Mouse (Mus musculus) layer of hippocampus, adult 2 months (tissue): ENCODE results near the gene Tacr2. TPM values are rescaled to one million over a fixed set of nuclear protein-coding genes. Genes with fewer than 3 reads are reported as not detected.

Experiments used
- DNase-seq, 2 experiments: peaks; one replicate each; pipeline ENCODE4 v3.0.0; 2022; ENCODE audit warnings: low spot score in 2 of 2
- H3K27ac ChIP-seq: fragments of 200-600 bp; 2 replicates; pipeline ENCODE4 v1.8.1; 2022
- H3K4me3 ChIP-seq: fragments of 200-600 bp; 2 replicates; pipeline ENCODE4 v1.8.1; 2022; ENCODE audit warnings: mild to moderate bottlenecking
- CTCF ChIP-seq: fragments of 200-600 bp; conservative IDR thresholded peaks from 2 replicates; pipeline ENCODE4 v1.8.1; 2022; ENCODE audit warnings: antibody characterized with exemption, mild to moderate bottlenecking, moderate library complexity
- total RNA-seq, 2 experiments: library from RNA; stranded (reverse); gene quantifications; 2 replicates each; pipeline ENCODE4 v1.2.3; 2021

Tacr2 gene
- total RNA-seq, 2 experiments from 2014 or later, result not detected

- no peak overlapping the region for H3K27ac ChIP-seq
- no peak for DNase-seq
- TF ChIP-seq CTCF, result no peak
- no peak overlapping the region for H3K4me3 ChIP-seq
Measured at GRCm38 (mm10) chr10:62224231-62224630, 28.0 kb upstream of the Tacr2 start.

GRCm38 (mm10) chr10:62225839-62226238 is 26.4 kb upstream of the Tacr2 start:
- no peak for TF ChIP-seq CTCF
- H3K27ac ChIP-seq, result no peak overlapping the region
- no peak for DNase-seq
- no peak overlapping the region for H3K4me3 ChIP-seq

- H3K27ac ChIP-seq, result no peak overlapping the region
- H3K4me3 ChIP-seq, result no peak overlapping the region
- no peak for TF ChIP-seq CTCF
- DNase-seq, result no peak
Measured at GRCm38 (mm10) chr10:62228126-62228525, 24.1 kb upstream of the Tacr2 start.

GRCm38 (mm10) chr10:62230708-62231394 is 21.4 kb upstream of the Tacr2 start, which contains the start of gene Tspan15:
Tspan15 (minus strand) TSS chr10:62231251.
- DNase-seq, result peak; percentile 88 to 89
- H3K4me3 ChIP-seq, result peak within 1 kb of the TSS; percentile 80
- TF ChIP-seq CTCF, result no peak
- H3K27ac ChIP-seq, result peak within 1 kb of the TSS; percentile 67

- no peak for TF ChIP-seq CTCF
- no peak for DNase-seq
- H3K4me3 ChIP-seq, result peak overlapping the region; percentile 80
- peak overlapping the region; percentile 67; the same call in 1 of the 2 replicates for H3K27ac ChIP-seq
Measured at GRCm38 (mm10) chr10:62231395-62231732, 20.9 kb upstream of the Tacr2 start.

- Histone ChIP-seq H3K4me3 (no peak overlapping the region), H3K27ac (peak overlapping the region; percentile 67; the same call in 1 of the 2 replicates)
- no peak for DNase-seq
- no peak for TF ChIP-seq CTCF
Measured at GRCm38 (mm10) chr10:62231811-62232210, 20.4 kb upstream of the Tacr2 start.

GRCm38 (mm10) chr10:62236165-62236564 is 16.1 kb upstream of the Tacr2 start:
- TF ChIP-seq CTCF, result no peak
- H3K27ac ChIP-seq, result no peak overlapping the region
- peak in 1 of 2 experiments; percentile 38 for DNase-seq
- no peak overlapping the region for H3K4me3 ChIP-seq

GRCm38 (mm10) chr10:62237205-62237604 is 15.0 kb upstream of the Tacr2 start:
- TF ChIP-seq CTCF, result no peak
- H3K27ac ChIP-seq, result no peak overlapping the region
- no peak overlapping the region for H3K4me3 ChIP-seq
- DNase-seq, result no peak

GRCm38 (mm10) chr10:62238688-62239087 is 13.6 kb upstream of the Tacr2 start:
- TF ChIP-seq CTCF, result no peak
- peak in 1 of 2 experiments; percentile 37 for DNase-seq
- H3K27ac ChIP-seq, result peak overlapping the region; percentile 48; the same call in 1 of the 2 replicates

GRCm38 (mm10) chr10:62239270-62239669 is 13.0 kb upstream of the Tacr2 start:
- Histone ChIP-seq H3K27ac (peak overlapping the region; percentile 48; the same call in 1 of the 2 replicates), H3K4me3 (no peak overlapping the region)
- TF ChIP-seq CTCF, result no peak
- DNase-seq, result no peak

More at GRCm38 (mm10) chr10:62238688-62239087, 13.6 kb upstream of the Tacr2 start:
- H3K4me3 ChIP-seq, result no peak overlapping the region

- TF ChIP-seq CTCF, result no peak
- no peak for DNase-seq
- no peak overlapping the region for H3K4me3 ChIP-seq
- H3K27ac ChIP-seq, result no peak overlapping the region
Measured at GRCm38 (mm10) chr10:62242358-62242757, 9.9 kb upstream of the Tacr2 start.

- peak; percentile 73 for TF ChIP-seq CTCF
- H3K4me3 ChIP-seq, result no peak overlapping the region
Measured at GRCm38 (mm10) chr10:62242896-62243295, 9.3 kb upstream of the Tacr2 start.

GRCm38 (mm10) chr10:62244067-62244466 is 8.2 kb upstream of the Tacr2 start:
- H3K4me3 ChIP-seq, result no peak overlapping the region
- H3K27ac ChIP-seq, result no peak overlapping the region
- no peak for DNase-seq
- no peak for TF ChIP-seq CTCF

More at GRCm38 (mm10) chr10:62242896-62243295, 9.3 kb upstream of the Tacr2 start:
- DNase-seq, result peak in 1 of 2 experiments; percentile 65
- no peak overlapping the region for H3K27ac ChIP-seq

GRCm38 (mm10) chr10:62247156-62247555 is 5.1 kb upstream of the Tacr2 start:
- H3K4me3 ChIP-seq, result no peak overlapping the region
- no peak for DNase-seq
- TF ChIP-seq CTCF, result no peak
- H3K27ac ChIP-seq, result no peak overlapping the region
